Comparison of ENCODE assay signal across 9 mouse cellular contexts in the genomic region with DNA sequence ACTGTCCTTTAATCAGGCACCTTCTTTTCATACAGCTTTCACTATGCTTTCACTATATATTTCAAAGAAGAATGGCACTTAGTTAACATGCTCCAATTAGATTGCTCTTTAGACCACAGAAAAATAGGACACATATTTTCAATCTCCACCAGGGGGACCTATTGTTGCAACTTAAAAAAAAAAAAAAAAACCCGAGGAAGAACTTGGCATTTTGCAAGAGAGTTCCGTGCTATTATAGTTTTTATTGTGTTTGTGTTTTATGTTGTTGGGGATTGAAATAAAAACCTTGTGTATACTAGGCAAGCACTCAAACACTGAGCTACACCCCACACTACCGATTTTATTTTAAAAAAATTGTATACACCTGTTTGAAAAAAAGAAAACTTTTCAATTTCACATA. TPM values are rescaled to one million over a fixed set of nuclear protein-coding genes. Genes with fewer than 3 reads are reported as not detected.
DNase-seq lines count a peak whose midpoint lies in the region; ATAC-seq and TF ChIP-seq lines count a peak whose summit lies in the region.
"Had no signal": no experiment of that assay in that cellular context is flagged by ENCODE, and none has a peak within 500 bp of the region (broad histone marks: within the 10 kb centered on the region; RNA-seq: fewer than 3 reads in every experiment).

No protein-coding gene starts in this region.

- intact Hi-C loops in heart, adult 2 months (cut with DNase I) = no loop called here

- no peaks in the 10 kb centered on the region for H3K36me3 ChIP-seq in heart, adult 2 months (ENCODE audit: control insufficient read depth, insufficient read depth, low read length)
- H3K36me3 ChIP-seq: heart, embryonic 10.5 days had no signal

- H3K9ac ChIP-seq in heart, adult 2 months (ENCODE audit: low read depth, low read length) = no peak overlapping the region

- 26% methylated on average over 3 of the region's 3 CpGs for WGBS in heart, adult 2 months

- H3K27me3 ChIP-seq in heart, adult 2 months (ENCODE audit: control insufficient read depth, insufficient read depth, low read length) = no peaks in the 10 kb centered on the region

- no peak overlapping the region for H3K27ac ChIP-seq in heart, adult 2 months
- H3K27ac ChIP-seq: heart, embryonic 10.5 days had no signal

- H3K4me1 ChIP-seq in heart, adult 2 months (ENCODE audit: control insufficient read depth, insufficient read depth, low read length) = no peaks in the 10 kb centered on the region

- H3K79me2 ChIP-seq in heart, adult 2 months (replicated peaks; ENCODE audit: control insufficient read depth, insufficient read depth, low read length) = no peaks in the 10 kb centered on the region

- no peak for TF ChIP-seq POLR2A in heart, adult 2 months (IDR thresholded peaks at IDR 0.05; ENCODE audit: insufficient read depth, low read depth, low read length)

- H3K4me3 ChIP-seq in heart, adult 2 months = no peak overlapping the region
- H3K4me3 ChIP-seq: heart, embryonic 10.5 days had no signal

- DNase-seq in heart, adult 2 months = no peak
- DNase-seq in heart, adult 18-20 months = no peak
- peak; percentile 10 for DNase-seq in lung, postnatal 36 days
- DNase-seq in lung, postnatal 14 days = no peak
- peak; percentile 58 for DNase-seq in retina, embryonic 14.5 days (ENCODE audit: low spot score)
- no peak for DNase-seq in right cerebral cortex, postnatal 4 days
- no peak for DNase-seq in layer of hippocampus, adult 18-20 months (ENCODE audit: low spot score in 2 of 2)

- TF ChIP-seq EP300 in heart, adult 2 months (IDR thresholded peaks at IDR 0.05; ENCODE audit: insufficient read depth, low read depth, low read length) = no peak

- ATAC-seq in activated CD4-positive, CD25-positive, alpha-beta regulatory T cell, adult 4 months = peak; percentile 75

- peak; percentile 68 for TF ChIP-seq CTCF in heart, adult 2 months (IDR thresholded peaks at IDR 0.05)

RNA-seq across cellular contexts. Expression of a gene that starts 18.2 kb away (rescaled TPM):
- total RNA-seq in heart, adult 2 months (2021) = 10 to 100 TPM; 52.0 to 53.0 TPM
- 5.0 and 12.9 TPM in 2 replicates for polyA plus RNA-seq in heart, adult 2 months (2012; rRNA removed)
- 10 to 100 TPM; 43.0 to 56.0 TPM for total RNA-seq in heart, adult 18-20 months (2021)
- 100 to 1,000 TPM; 164 to 180 TPM for polyA plus RNA-seq in activated CD4-positive, CD25-positive, alpha-beta regulatory T cell, adult 4 months (2017; shearing (Covaris generic))
- total RNA-seq in layer of hippocampus, adult 18-20 months (2021) = 10 to 100 TPM; 92.6 to 99.7 TPM

Comparison
In these comparisons a context has a peak if more than half of its experiments do, and no peak if none do; other contexts are left out.
1. DNase-seq: peak in lung, postnatal 36 days (single experiment) and retina, embryonic 14.5 days (single experiment); none in heart, adult 2 months (0 of 2), heart, adult 18-20 months (0 of 2), lung, postnatal 14 days (single experiment), right cerebral cortex, postnatal 4 days (single experiment) and layer of hippocampus, adult 18-20 months (0 of 2).